Mouse (Mus musculus): ENCODE results near the gene Net1.
"Not testable (repeated sequence)": the region's sequence is repeated elsewhere in the genome, so short reads cannot be mapped to it uniquely, and the experiment has no call there.

The Net1 gene

DNA sequence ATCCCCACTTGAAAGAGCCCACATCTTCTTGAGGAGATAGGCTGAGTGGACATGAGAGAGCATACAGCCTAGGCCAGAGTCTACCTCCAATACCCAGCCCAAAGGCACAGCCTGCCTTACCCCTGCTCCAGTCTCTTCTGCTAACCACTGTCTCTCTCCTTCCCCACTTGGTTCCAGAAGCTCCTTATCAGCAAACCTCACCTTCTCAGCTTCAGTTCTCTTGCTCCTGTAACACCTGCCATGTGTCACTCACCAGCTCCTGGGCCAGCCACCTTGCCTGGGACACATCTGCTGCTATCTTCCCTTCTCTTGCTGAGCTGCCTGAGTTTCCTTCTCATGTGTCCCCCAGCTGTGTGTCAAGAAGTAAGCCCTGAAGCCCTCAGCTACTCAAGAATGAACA is 84.4 kb downstream of the Net1 start:
- DNase-seq (ENCODE audit: low read depth, low spot score): not testable (repeated sequence)

DNA sequence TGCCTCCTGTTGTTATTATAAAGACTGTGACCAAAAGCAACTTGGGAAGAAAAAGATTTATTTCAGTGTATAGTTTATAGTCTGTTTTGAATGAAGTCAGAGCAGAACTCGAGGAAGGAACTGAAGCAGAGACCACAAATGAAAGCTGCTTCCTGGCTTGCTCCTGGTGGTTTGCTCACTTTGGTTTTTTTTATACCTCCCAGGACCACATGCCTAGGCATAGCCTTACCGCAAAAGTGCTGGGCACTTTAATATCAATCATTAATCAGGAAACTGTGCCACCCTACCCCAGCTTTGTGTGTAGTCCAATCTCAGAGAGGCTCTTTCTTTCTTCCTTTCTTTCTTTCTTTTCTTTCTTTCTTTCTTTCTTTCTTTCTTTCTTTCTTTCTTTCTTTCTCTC is 85.6 kb downstream of the Net1 start:
- no peak for DNase-seq (ENCODE audit: low read depth, low spot score)

Data from R1 (cell line).